Mouse (Mus musculus) stomach, postnatal 0 days (tissue): ENCODE results near the gene Cd40. TPM values are rescaled to one million over a fixed set of nuclear protein-coding genes. Genes with fewer than 3 reads are reported as not detected.
A peak's percentile ranks its signal among the peaks of the same experiment; 100 is the strongest.

Experiments used
- ATAC-seq: fragments of 200-750 bp; cut with Nextera tagmentation; 2 replicates; pipeline ENCODE4 v1.8.0; 2017; ENCODE audit not compliant: low FRiP score, low TSS enrichment
- DNase-seq: peaks from one replicate; pipeline ENCODE4 v3.0.0-alpha.2; 2016; ENCODE audit warnings: low spot score
- H3K27ac ChIP-seq: fragments of 300-500 bp; sonication (generic); replicated peaks from 2 replicates; pipeline ENCODE4 v1.5.1; 2014; ENCODE audit warnings: mild to moderate bottlenecking, control low read depth
- H3K27me3 ChIP-seq: fragments of 300-500 bp; sonication (generic); 2 replicates; pipeline ENCODE4 v1.6.1; 2014; ENCODE audit warnings: low read length; ENCODE audit not compliant: control insufficient read depth, insufficient read depth
- H3K36me3 ChIP-seq: fragments of 300-500 bp; sonication (generic); 2 replicates; pipeline ENCODE4 v1.6.1; 2014; ENCODE audit warnings: low read length, mixed read lengths; ENCODE audit not compliant: control insufficient read depth, insufficient read depth
- H3K4me1 ChIP-seq: fragments of 300-500 bp; sonication (generic); replicated peaks from 2 replicates; pipeline ENCODE4 v1.6.1; 2014; ENCODE audit warnings: antibody characterized with exemption; ENCODE audit not compliant: control insufficient read depth, insufficient read depth
- H3K4me2 ChIP-seq: fragments of 300-500 bp; sonication (generic); replicated peaks from 2 replicates; pipeline ENCODE4 v1.6.1; 2014; ENCODE audit warnings: low read depth, mild to moderate bottlenecking, control low read depth, moderate library complexity
- H3K4me3 ChIP-seq: fragments of 300-500 bp; sonication (generic); 2 replicates; pipeline ENCODE4 v1.5.1; 2014; ENCODE audit warnings: low read depth, low read length, control low read depth
- H3K9ac ChIP-seq: fragments of 300-500 bp; sonication (generic); 2 replicates; pipeline ENCODE4 v1.6.1; 2014; ENCODE audit warnings: mild to moderate bottlenecking, low read length, control low read depth, mixed read lengths
- H3K9me3 ChIP-seq: fragments of 300-500 bp; sonication (generic); 2 replicates; pipeline ENCODE4 v1.6.1; 2016; ENCODE audit warnings: low read length; ENCODE audit not compliant: control insufficient read depth
- CTCF ChIP-seq: IDR thresholded peaks from 2 replicates; pipeline ENCODE4 v1.5.1; 2016; ENCODE audit warnings: antibody characterized with exemption, low read depth, mild to moderate bottlenecking, moderate library complexity
- EP300 ChIP-seq: optimal IDR thresholded peaks from 2 replicates; pipeline ENCODE3; 2016; ENCODE audit warnings: antibody characterized with exemption
- WGBS: fragments of 180-500 bp; shearing (Covaris S2); extraction: QIAGEN DNeasy Blood & Tissue Kit; methylation state at CpG from one replicate; pipeline ENCODE4 v1.1.7; 2014; 5-methylcytosine and 5-hydroxymethylcytosine counted together
- polyA plus RNA-seq: library from polyadenylated mRNA; unstranded; fragments of >200 nt; fragmentation: Nextera tagmentation; extraction: Ambion mirVana; gene quantifications from 2 replicates; pipeline ENCODE4 v1.2.1, GENCODE M21; 2015

The Cd40 gene
- 3.3 and 3.7 TPM in 2 replicates for polyA plus RNA-seq

- ATAC-seq (peak; percentile 78), DNase-seq (peak; percentile 69)
- 12% methylated on average over 25 of the region's 25 CpGs for WGBS
- Histone ChIP-seq H3K4me3 (peak within 1 kb of the TSS; percentile 33), H3K36me3 (no peaks in the 10 kb centered on the region), H3K4me2 (peak within 1 kb of the TSS; percentile 48), H3K27ac (no peak within 1 kb of the TSS), H3K27me3 (no peaks in the 10 kb centered on the region), H3K9me3 (no peaks in the 10 kb centered on the region), H3K4me1 (0 out of 2 replicates have a peak, but pooled peaks cover 3% of the 10 kb centered on the region), H3K9ac (peak within 1 kb of the TSS; percentile 14)
- TF ChIP-seq EP300 (no peak), CTCF (no peak)
These were observed at the start of gene Cd40 for GRCm38 (mm10) chr2:165054888-165055852. TSS of gene Cd40 (plus strand) at chr2:165055627.

- Histone ChIP-seq H3K9me3 (no peaks in the 10 kb centered on the region), H3K4me3 (no peak overlapping the region), H3K36me3 (peaks cover 59% of the 10 kb centered on the region), H3K27me3 (no peaks in the 10 kb centered on the region), H3K9ac (no peak overlapping the region), H3K4me2 (no peak overlapping the region), H3K4me1 (no peaks in the 10 kb centered on the region), H3K27ac (no peak overlapping the region)
- TF ChIP-seq EP300 = no peak
- ATAC-seq (no peak), DNase-seq (no peak)
- WGBS = 95% methylated on average over 4 of the region's 4 CpGs
These were observed 48.6 kb upstream of the Cd40 start for GRCm38 (mm10) chr2:165006813-165007212.

- ATAC-seq (no peak), DNase-seq (no peak)
- Histone ChIP-seq H3K4me2 (no peak overlapping the region), H3K27me3 (no peaks in the 10 kb centered on the region), H3K27ac (no peak overlapping the region), H3K4me1 (no peaks in the 10 kb centered on the region), H3K9me3 (no peaks in the 10 kb centered on the region), H3K4me3 (no peak overlapping the region), H3K9ac (no peak overlapping the region), H3K36me3 (peaks cover 58% of the 10 kb centered on the region)
- TF ChIP-seq CTCF (no peak), EP300 (no peak)
- 100% methylated on average over 1 of the region's 1 CpGs for WGBS
These were observed 47.4 kb upstream of the Cd40 start for GRCm38 (mm10) chr2:165007986-165008385.

- 97% methylated on average over 14 of the region's 14 CpGs for WGBS
- no peak overlapping the region for H3K9ac ChIP-seq
- H3K27me3 ChIP-seq = no peaks in the 10 kb centered on the region
- no peak overlapping the region for H3K4me2 ChIP-seq
- no peak overlapping the region for H3K4me3 ChIP-seq
- H3K4me1 ChIP-seq = no peaks in the 10 kb centered on the region
- DNase-seq (no peak), ATAC-seq (no peak)
- no peaks in the 10 kb centered on the region for H3K9me3 ChIP-seq
- no peak overlapping the region for H3K27ac ChIP-seq
- TF ChIP-seq EP300 = no peak
- no peak for TF ChIP-seq CTCF
- peaks cover 48% of the 10 kb centered on the region for H3K36me3 ChIP-seq
These were observed 46.3 kb upstream of the Cd40 start for GRCm38 (mm10) chr2:165009161-165009560.

GRCm38 (mm10) chr2:165009581-165009980 lies 45.8 kb upstream of the Cd40 start:
- H3K4me2 ChIP-seq = no peak overlapping the region
- H3K9ac ChIP-seq = no peak overlapping the region
- peaks cover 45% of the 10 kb centered on the region for H3K36me3 ChIP-seq
- 76% methylated on average over 2 of the region's 2 CpGs for WGBS
- no peak for TF ChIP-seq EP300
- no peak for TF ChIP-seq CTCF
- no peak overlapping the region for H3K4me3 ChIP-seq
- no peaks in the 10 kb centered on the region for H3K4me1 ChIP-seq
- no peaks in the 10 kb centered on the region for H3K9me3 ChIP-seq
- H3K27me3 ChIP-seq = no peaks in the 10 kb centered on the region
- no peak overlapping the region for H3K27ac ChIP-seq
- no peak for DNase-seq
- ATAC-seq = no peak

- TF ChIP-seq CTCF (no peak), EP300 (no peak)
- Histone ChIP-seq H3K27ac (no peak overlapping the region), H3K9me3 (no peaks in the 10 kb centered on the region), H3K4me3 (no peak overlapping the region), H3K36me3 (peaks cover 40% of the 10 kb centered on the region), H3K9ac (no peak overlapping the region), H3K4me2 (no peak overlapping the region), H3K27me3 (no peaks in the 10 kb centered on the region), H3K4me1 (no peaks in the 10 kb centered on the region)
- DNase-seq (no peak), ATAC-seq (no peak)
- 83% methylated on average over 10 of the region's 10 CpGs for WGBS
These were observed 45.1 kb upstream of the Cd40 start for GRCm38 (mm10) chr2:165010351-165010750.
